Mouse (Mus musculus): ENCODE results near the gene Shmt1. TPM values are rescaled to one million over a fixed set of nuclear protein-coding genes. Genes with fewer than 3 reads are reported as not detected.

The Shmt1 gene
- total RNA-seq, 4 experiments from 2014 or later, result 10.5 to 15.0 (median 12.5) TPM

- peak in 1 of 2 experiments; percentile 34 for DNase-seq (ENCODE audit: low spot score in 2 of 2)
Measured at GRCm38 (mm10) chr11:60796342-60796741, 15.2 kb downstream of the Shmt1 start.

GRCm38 (mm10) chr11:60790472-60790871 lies 21.0 kb downstream of the Shmt1 start:
- no peak for DNase-seq (ENCODE audit: low spot score in 2 of 2)

DNA sequence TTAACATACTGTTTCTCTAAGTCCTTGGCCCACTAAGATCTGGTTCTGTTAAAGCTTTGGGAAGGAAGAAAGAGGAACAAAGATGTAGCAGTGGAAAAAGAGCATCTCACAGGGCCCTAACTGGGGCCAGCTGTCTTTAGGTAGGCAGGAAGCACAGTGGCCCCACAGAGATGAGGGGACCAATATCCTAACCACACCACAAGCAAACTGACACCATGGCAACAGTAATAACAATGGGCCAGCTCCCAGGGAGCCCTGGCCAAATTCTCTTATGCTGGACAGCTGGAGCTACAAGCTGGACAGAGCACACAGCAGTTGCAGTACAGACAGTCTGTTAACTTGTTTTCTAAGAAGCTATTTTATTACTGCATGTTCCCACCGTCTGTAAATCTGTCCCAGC lies 23.9 kb downstream of the Shmt1 start:
- DNase-seq (ENCODE audit: low spot score in 2 of 2), result peak; percentile 44 to 47

- no peak for DNase-seq (ENCODE audit: low spot score in 2 of 2)
Measured at GRCm38 (mm10) chr11:60784179-60784922, 27.2 kb downstream of the Shmt1 start.

DNA sequence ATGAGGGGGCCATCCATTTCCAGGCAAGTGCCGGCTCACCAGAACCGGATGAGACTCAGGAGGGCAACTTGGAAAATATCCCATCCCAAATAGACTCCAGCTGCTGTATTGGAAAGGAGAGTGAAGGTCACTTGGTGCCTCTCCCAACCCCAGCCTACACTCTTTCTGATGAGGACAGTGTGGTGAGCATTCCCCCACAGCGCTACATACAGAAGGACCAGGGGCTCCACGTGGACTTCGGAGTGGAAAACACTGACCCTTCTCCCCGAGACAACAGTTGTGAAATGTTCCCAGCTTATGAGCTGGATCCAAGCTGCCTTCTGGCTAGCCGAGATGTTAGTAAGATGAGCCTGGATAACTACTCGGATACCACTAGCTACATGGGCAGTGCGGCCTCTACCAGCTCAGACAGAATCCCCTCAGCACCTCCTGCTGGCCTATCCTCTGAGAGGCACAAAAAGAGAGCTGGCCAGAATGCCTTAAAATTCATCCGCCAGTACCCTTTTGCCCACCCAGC lies 31.8 kb downstream of the Shmt1 start:
- DNase-seq (ENCODE audit: low spot score in 2 of 2), result no peak

GRCm38 (mm10) chr11:60777801-60778370 lies 33.6 kb downstream of the Shmt1 start:
- DNase-seq (ENCODE audit: low spot score in 2 of 2), result no peak

- peak; percentile 68 to 69 for DNase-seq (ENCODE audit: low spot score in 2 of 2)
Measured at GRCm38 (mm10) chr11:60776829-60777740, 34.4 kb downstream of the Shmt1 start, which contains the start of the genes Top3a and Smcr8. TSS of gene Top3a (minus strand) at chr11:60777365. TSS of gene Smcr8 (plus strand) at chr11:60777524.

DNA sequence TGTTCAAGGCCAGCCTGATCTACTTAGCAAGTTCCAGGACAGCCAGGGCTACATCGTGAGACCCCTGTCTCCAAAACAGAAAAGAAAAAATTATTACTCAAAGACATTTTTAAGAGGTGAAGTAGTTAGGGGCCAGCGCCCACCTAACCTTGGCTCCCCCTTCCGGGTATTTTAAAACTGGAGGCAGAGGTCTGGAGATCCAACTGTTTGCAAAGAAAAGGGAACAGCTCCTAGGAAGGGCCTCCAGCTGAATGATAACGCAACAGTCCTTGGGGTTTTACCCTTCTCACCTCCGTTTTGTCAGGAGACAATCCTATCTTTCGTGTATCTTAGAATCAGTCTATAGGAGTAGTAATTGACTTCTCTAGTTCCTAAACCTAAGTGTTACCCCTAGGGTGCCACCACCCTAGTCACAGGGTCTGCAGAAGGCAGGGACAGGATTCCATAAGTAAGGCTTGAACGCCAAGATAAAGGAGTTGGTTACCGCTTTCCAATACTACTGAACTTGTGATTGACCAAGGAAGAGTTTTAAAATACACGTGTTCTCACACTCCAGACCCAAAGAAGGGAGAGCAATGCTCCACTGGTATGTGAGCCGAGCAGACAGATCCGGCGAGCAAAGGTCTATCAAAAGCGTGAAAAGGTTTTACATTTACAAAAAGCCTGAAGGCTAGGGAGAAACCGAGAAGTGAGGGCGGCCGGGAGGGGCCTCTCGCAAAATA lies 35.2 kb downstream of the Shmt1 start:
- DNase-seq (ENCODE audit: low spot score in 2 of 2), result no peak

DNA sequence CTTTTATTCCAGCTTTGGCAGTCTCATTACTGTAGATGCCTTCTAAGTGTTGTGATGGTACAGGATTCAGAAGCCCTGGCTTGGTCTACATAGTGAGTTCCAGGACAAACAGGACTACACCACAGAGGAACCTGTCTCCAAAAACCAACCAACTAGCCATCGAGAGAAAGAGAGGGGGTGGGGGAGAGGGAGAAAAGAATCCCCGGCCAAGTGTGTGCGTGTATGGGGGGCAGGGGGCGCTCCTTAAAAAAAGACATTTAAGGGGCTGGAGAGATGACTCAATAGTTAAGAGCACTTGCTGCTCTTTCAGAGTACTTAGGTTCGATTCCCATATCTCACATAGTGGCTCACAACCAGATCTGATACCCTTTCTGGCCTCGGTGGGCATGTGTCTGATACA lies 35.9 kb downstream of the Shmt1 start:
- DNase-seq (ENCODE audit: low spot score in 2 of 2), result no peak

GRCm38 (mm10) chr11:60774841-60775240 lies 36.7 kb downstream of the Shmt1 start:
- no peak for DNase-seq (ENCODE audit: low spot score in 2 of 2)

DNA sequence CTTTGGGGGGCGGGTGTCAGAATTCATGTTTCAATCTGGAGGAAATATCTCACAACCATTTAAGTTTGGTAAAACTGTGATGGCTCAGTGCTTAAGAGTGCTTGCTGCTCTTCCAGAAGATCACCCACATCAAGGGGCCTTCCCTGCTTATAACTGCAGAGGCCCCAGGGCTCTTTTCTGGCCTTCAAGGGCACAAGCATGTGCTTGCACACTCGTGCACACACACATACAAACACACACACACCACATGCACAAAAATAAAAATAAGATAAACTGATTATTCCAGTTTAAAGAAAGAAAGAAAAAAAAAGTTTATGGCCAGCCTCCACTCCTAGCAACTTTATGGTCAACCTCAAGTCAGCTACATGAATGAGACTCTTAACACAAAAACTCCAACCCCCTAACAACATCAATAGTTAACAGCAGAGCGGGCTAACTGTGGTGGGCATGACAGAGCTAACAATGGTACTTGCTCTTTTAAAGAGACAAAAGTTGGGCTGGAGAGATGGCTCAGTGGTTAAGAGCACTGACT lies 37.3 kb downstream of the Shmt1 start:
- DNase-seq (ENCODE audit: low spot score in 2 of 2), result no peak

DNA sequence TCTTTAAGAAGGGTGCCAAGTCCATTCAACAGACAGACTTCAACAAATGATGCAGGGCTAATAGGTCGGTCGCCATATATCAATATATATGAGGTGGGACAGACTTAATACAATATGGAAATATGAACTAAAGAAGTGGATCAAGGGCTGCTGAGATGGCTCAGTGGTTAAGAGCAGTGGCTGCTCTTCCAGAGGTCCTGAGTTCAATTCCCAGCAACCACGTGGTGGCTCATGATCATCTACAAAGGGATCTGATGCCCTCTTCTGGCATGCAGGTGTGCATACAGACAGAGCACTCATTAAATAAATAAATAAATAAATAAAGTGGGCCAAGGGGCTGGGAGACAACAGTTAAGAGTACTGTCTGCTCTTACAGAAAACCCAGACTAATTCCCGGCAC lies 39.4 kb downstream of the Shmt1 start:
- DNase-seq (ENCODE audit: low spot score in 2 of 2), result no peak

DNA sequence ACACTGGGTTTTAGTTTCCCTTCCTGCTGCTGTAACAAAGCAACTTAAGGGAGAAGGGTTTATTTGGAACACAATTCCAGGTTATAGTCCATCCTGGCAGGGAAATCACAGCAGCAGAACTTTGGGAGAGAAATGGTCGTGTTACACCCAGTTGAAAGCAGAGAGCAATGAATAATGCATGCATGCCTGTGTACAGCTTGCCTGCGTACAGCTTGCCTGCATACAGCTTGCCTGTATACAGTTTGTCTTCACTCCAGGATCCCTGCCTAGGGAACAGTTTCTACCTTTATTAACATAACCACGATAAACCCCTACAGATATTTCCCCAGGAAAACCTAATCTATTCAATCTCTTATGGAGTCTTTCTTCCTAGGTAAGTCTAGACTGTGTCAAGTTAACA lies 40.7 kb downstream of the Shmt1 start:
- no peak for DNase-seq (ENCODE audit: low spot score in 2 of 2)

GRCm38 (mm10) chr11:60769322-60769721 lies 42.2 kb downstream of the Shmt1 start:
- DNase-seq (ENCODE audit: low spot score in 2 of 2), result no peak

DNA sequence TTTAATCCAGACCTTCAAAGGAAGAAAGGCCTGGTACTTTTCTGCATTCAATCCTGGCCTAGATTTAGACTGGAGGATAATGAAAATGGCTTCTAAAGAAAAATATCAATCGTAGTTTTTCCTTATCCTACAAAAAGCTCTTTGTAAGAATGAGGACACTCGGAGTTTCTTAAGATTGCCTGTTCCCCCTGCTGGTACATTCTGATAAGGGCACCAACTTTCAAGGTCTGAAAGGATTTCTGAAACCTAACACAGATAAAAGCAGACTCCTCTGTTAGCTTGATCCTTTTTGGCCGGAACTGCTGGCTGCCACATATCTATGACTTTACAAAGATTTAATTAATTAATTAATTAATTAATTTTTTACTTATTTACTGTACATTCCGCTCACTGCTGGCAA lies 44.5 kb downstream of the Shmt1 start:
- DNase-seq (ENCODE audit: low spot score in 2 of 2), result no peak

DNA sequence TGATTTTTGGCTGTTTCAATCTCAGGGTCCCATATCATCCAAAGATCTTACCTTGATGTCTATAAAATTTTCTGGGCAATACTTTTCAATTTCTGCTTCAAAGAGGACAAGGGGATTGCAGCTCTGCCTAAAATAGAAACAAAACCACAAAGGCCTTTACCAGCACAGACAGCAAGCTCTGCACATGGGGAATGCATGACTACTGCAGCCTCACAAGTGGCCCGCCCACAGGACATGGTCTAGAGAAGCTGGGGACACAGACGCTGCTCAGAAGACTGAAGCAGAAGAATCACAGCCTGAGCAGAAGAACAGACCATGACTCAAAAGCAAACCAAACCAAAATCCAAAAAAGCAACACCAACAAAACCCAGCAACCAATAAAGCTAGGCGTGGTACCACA lies 49.8 kb downstream of the Shmt1 start:
- no peak for DNase-seq (ENCODE audit: low spot score in 2 of 2)

DNA sequence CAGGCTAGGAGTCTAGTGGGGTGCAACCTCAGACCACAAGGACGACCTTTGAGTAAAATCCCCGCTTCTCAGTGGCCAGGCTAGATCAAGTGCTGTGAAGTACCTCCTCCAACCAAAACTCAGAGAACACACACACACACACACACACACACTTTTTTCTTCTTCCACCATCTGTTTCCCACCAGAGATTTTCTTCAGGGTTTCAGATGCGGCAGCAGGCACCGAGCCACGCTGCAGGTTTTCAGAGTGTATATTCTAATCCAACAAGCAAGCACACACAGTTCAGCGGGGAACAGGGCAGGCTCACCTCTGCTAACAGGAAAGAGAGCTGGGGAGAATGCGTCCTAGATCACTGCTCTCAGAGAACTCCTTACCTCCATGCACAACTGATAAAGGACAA lies 55.9 kb downstream of the Shmt1 start:
- no peak for DNase-seq (ENCODE audit: low spot score in 2 of 2)

GRCm38 (mm10) chr11:60740321-60740720 lies 71.2 kb downstream of the Shmt1 start:
- no peak for DNase-seq (ENCODE audit: low spot score in 2 of 2)
